Mouse (Mus musculus) stomach, embryonic 16.5 days (tissue): ENCODE measurements at regions not wholly inside any gene's neighbourhood (a gene's known extent, or its start where the extent isn't known, plus 50 kb on each side); places are given as distances from the start of the nearest gene placed in this dataset.

Source experiments
- ATAC-seq: fragments of 200-750 bp; cut with Nextera tagmentation; 2 replicates; pipeline ENCODE4 v1.8.0; 2017; ENCODE audit warnings: moderate number of reproducible peaks, moderate TSS enrichment; ENCODE audit not compliant: insufficient read depth, low FRiP score
- H3K27ac ChIP-seq: fragments of 300-500 bp; sonication (generic); 2 replicates; pipeline ENCODE4 v1.5.1; 2014; ENCODE audit warnings: low read length
- H3K27me3 ChIP-seq: fragments of 300-500 bp; sonication (generic); 2 replicates; pipeline ENCODE4 v1.6.1; 2014; ENCODE audit warnings: low read length, control low read depth, mixed read lengths; ENCODE audit not compliant: control insufficient read depth, insufficient read depth
- H3K36me3 ChIP-seq: fragments of 300-500 bp; sonication (generic); 2 replicates; pipeline ENCODE4 v1.6.1; 2014; ENCODE audit warnings: low read length; ENCODE audit not compliant: control insufficient read depth, insufficient read depth
- H3K4me1 ChIP-seq: fragments of 300-500 bp; sonication (generic); 2 replicates; pipeline ENCODE4 v1.6.1; 2014; ENCODE audit warnings: low read length, control low read depth, mixed read lengths; ENCODE audit not compliant: control insufficient read depth, insufficient read depth
- H3K4me2 ChIP-seq: fragments of 300-500 bp; sonication (generic); 2 replicates; pipeline ENCODE4 v1.6.1; 2014; ENCODE audit warnings: low read depth, low read length, mixed read lengths
- H3K4me3 ChIP-seq: fragments of 300-500 bp; sonication (generic); replicated peaks from 2 replicates; pipeline ENCODE4 v1.5.1; 2014; ENCODE audit warnings: mild to moderate bottlenecking, low read length
- H3K9ac ChIP-seq: fragments of 300-500 bp; sonication (generic); 2 replicates; pipeline ENCODE4 v1.6.1; 2014; ENCODE audit warnings: low read length
- H3K9me3 ChIP-seq: fragments of 300-500 bp; sonication (generic); replicated peaks from 2 replicates; pipeline ENCODE4 v1.6.1; 2016; ENCODE audit warnings: low read length, control low read depth; ENCODE audit not compliant: control insufficient read depth
- WGBS: fragments of 180-500 bp; shearing (Covaris S2); extraction: QIAGEN DNeasy Blood & Tissue Kit; methylation state at CpG from one replicate; pipeline ENCODE4 v1.1.7; 2014; 5-methylcytosine and 5-hydroxymethylcytosine counted together

GRCm38 (mm10) chr11:18493981-18494380 lies 524.8 kb downstream of the Meis1 start:
- no peaks in the 10 kb centered on the region for H3K36me3 ChIP-seq
- H3K4me3 ChIP-seq: no peak overlapping the region
- ATAC-seq: no peak
- no peak overlapping the region for H3K27ac ChIP-seq
- no peaks in the 10 kb centered on the region for H3K4me1 ChIP-seq
- H3K4me2 ChIP-seq: no peak overlapping the region
- H3K9me3 ChIP-seq: no peaks in the 10 kb centered on the region
- WGBS: 70% methylated on average over 5 of the region's 5 CpGs
- H3K27me3 ChIP-seq: no peaks in the 10 kb centered on the region
- no peak overlapping the region for H3K9ac ChIP-seq

- no peak overlapping the region for H3K4me3 ChIP-seq
- H3K36me3 ChIP-seq: no peaks in the 10 kb centered on the region
- H3K27ac ChIP-seq: no peak overlapping the region
- no peaks in the 10 kb centered on the region for H3K27me3 ChIP-seq
- H3K4me1 ChIP-seq: no peaks in the 10 kb centered on the region
- ATAC-seq: no peak
- H3K9ac ChIP-seq: no peak overlapping the region
- no peak overlapping the region for H3K4me2 ChIP-seq
- WGBS: 35% methylated on average over 2 of the region's 2 CpGs
- no peaks in the 10 kb centered on the region for H3K9me3 ChIP-seq
These were observed 525.7 kb downstream of the Meis1 start for GRCm38 (mm10) chr11:18493086-18493485.

- Histone ChIP-seq H3K36me3 (no peaks in the 10 kb centered on the region), H3K4me1 (no peaks in the 10 kb centered on the region), H3K4me3 (no peak overlapping the region), H3K27ac (no peak overlapping the region), H3K4me2 (no peak overlapping the region), H3K9me3 (no peaks in the 10 kb centered on the region), H3K9ac (no peak overlapping the region), H3K27me3 (no peaks in the 10 kb centered on the region)
- 54% methylated on average over 9 of the region's 9 CpGs for WGBS
- ATAC-seq: no peak
These were observed 529.1 kb downstream of the Meis1 start for GRCm38 (mm10) chr11:18489517-18490256.

- H3K9ac ChIP-seq: no peak overlapping the region
- H3K4me2 ChIP-seq: no peak overlapping the region
- no peaks in the 10 kb centered on the region for H3K36me3 ChIP-seq
- H3K4me3 ChIP-seq: no peak overlapping the region
- H3K4me1 ChIP-seq: no peaks in the 10 kb centered on the region
- H3K27me3 ChIP-seq: no peaks in the 10 kb centered on the region
- H3K27ac ChIP-seq: no peak overlapping the region
- no peaks in the 10 kb centered on the region for H3K9me3 ChIP-seq
- ATAC-seq: no peak
These were observed 525.2 kb upstream of the Etaa1 start for GRCm38 (mm10) chr11:18478841-18479240.

GRCm38 (mm10) chr11:18451271-18451670 lies 497.6 kb upstream of the Etaa1 start:
- ATAC-seq: no peak
- Histone ChIP-seq H3K4me1 (no peaks in the 10 kb centered on the region), H3K9me3 (no peaks in the 10 kb centered on the region), H3K9ac (no peak overlapping the region), H3K4me3 (no peak overlapping the region), H3K4me2 (no peak overlapping the region), H3K27ac (no peak overlapping the region), H3K27me3 (no peaks in the 10 kb centered on the region), H3K36me3 (no peaks in the 10 kb centered on the region)
- 56% methylated on average over 3 of the region's 3 CpGs for WGBS

GRCm38 (mm10) chr11:18448879-18449278 lies 495.2 kb upstream of the Etaa1 start:
- H3K27me3 ChIP-seq: no peaks in the 10 kb centered on the region
- no peak overlapping the region for H3K4me2 ChIP-seq
- H3K4me1 ChIP-seq: no peaks in the 10 kb centered on the region
- no peaks in the 10 kb centered on the region for H3K9me3 ChIP-seq
- WGBS: 71% methylated on average over 1 of the region's 1 CpGs
- no peaks in the 10 kb centered on the region for H3K36me3 ChIP-seq
- no peak overlapping the region for H3K4me3 ChIP-seq
- no peak overlapping the region for H3K9ac ChIP-seq
- ATAC-seq: no peak
- H3K27ac ChIP-seq: no peak overlapping the region

GRCm38 (mm10) chr11:18444600-18444999 lies 490.9 kb upstream of the Etaa1 start:
- 66% methylated on average over 8 of the region's 8 CpGs for WGBS
- ATAC-seq: no peak
- no peak overlapping the region for H3K4me2 ChIP-seq

GRCm38 (mm10) chr11:18444101-18444500 lies 490.4 kb upstream of the Etaa1 start:
- H3K27ac ChIP-seq: no peak overlapping the region
- no peak overlapping the region for H3K9ac ChIP-seq
- H3K4me2 ChIP-seq: no peak overlapping the region
- H3K36me3 ChIP-seq: no peaks in the 10 kb centered on the region
- H3K4me3 ChIP-seq: no peak overlapping the region
- no peaks in the 10 kb centered on the region for H3K4me1 ChIP-seq
- WGBS: 47% methylated on average over 5 of the region's 5 CpGs
- H3K9me3 ChIP-seq: no peaks in the 10 kb centered on the region
- no peaks in the 10 kb centered on the region for H3K27me3 ChIP-seq
- no peak for ATAC-seq

More at GRCm38 (mm10) chr11:18444600-18444999, 490.9 kb upstream of the Etaa1 start:
- Histone ChIP-seq H3K27ac (no peak overlapping the region), H3K9me3 (no peaks in the 10 kb centered on the region), H3K4me3 (no peak overlapping the region), H3K4me1 (no peaks in the 10 kb centered on the region), H3K36me3 (no peaks in the 10 kb centered on the region), H3K9ac (no peak overlapping the region), H3K27me3 (no peaks in the 10 kb centered on the region)

GRCm38 (mm10) chr11:18443156-18443555 lies 489.5 kb upstream of the Etaa1 start:
- Histone ChIP-seq H3K4me3 (no peak overlapping the region), H3K9me3 (no peaks in the 10 kb centered on the region), H3K36me3 (no peaks in the 10 kb centered on the region), H3K27me3 (no peaks in the 10 kb centered on the region), H3K4me2 (no peak overlapping the region), H3K27ac (no peak overlapping the region), H3K4me1 (no peaks in the 10 kb centered on the region), H3K9ac (no peak overlapping the region)
- WGBS: 85% methylated on average over 2 of the region's 2 CpGs
- no peak for ATAC-seq
